Mouse (Mus musculus): ENCODE measurements at regions not wholly inside any gene's neighbourhood (a gene's known extent, or its start where the extent isn't known, plus 50 kb on each side); places are given as distances from the start of the nearest gene placed in this dataset.

DNA sequence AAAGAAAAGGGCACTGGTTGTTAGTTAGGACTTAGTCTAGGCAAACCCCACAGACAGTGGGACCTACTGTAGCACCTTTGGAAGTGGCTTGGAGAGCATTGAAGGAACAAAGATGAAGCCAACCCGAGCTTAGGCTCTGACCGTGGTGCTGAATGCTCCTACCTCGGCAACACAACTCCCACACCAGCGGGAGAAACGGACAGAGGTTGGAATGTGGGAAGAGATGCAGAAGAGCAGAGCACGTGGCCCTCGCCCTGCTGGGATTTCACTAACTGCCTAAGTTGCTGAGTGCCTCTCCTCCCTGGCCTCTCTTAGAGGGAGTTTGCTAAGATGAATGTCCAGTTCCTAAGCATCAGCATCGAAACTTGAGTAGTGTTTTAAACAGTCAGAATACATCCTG, 94.1 kb upstream of the Klf14 start:
- H3K4me3 ChIP-seq (ENCODE audit: low read depth, low read length): no peak overlapping the region
- DNase-seq (ENCODE audit: low spot score) (no peak), ATAC-seq (replicated peaks; ENCODE audit: low FRiP score) (no peak)
- H3K27me3 ChIP-seq (ENCODE audit: control insufficient read depth, insufficient read depth, low read length): no peaks in the 10 kb centered on the region
- no peaks in the 10 kb centered on the region for H3K4me1 ChIP-seq (replicated peaks; ENCODE audit: control insufficient read depth, insufficient read depth, low read length)
- no peaks in the 10 kb centered on the region for H3K9me3 ChIP-seq (ENCODE audit: control insufficient read depth, low read length)
- 17% methylated on average over 8 of the region's 8 CpGs for WGBS
- H3K4me2 ChIP-seq (ENCODE audit: low read depth, low read length, severe bottlenecking): no peak overlapping the region
- H3K9ac ChIP-seq (ENCODE audit: low read length): no peak overlapping the region
- no peak overlapping the region for H3K27ac ChIP-seq (ENCODE audit: low read depth, low read length)
- no peaks in the 10 kb centered on the region for H3K36me3 ChIP-seq (ENCODE audit: control insufficient read depth, insufficient read depth, low read length)

GRCm38 (mm10) chr6:31056786-31057566, 98.1 kb upstream of the Klf14 start:
- H3K27me3 ChIP-seq (ENCODE audit: control insufficient read depth, insufficient read depth, low read length): no peaks in the 10 kb centered on the region
- DNase-seq (ENCODE audit: low spot score): no peak
- H3K4me3 ChIP-seq (ENCODE audit: low read depth, low read length): no peak overlapping the region
- H3K27ac ChIP-seq (ENCODE audit: low read depth, low read length): no peak overlapping the region
- ATAC-seq (replicated peaks; ENCODE audit: low FRiP score): no peak
- WGBS: 79% methylated on average over 12 of the region's 12 CpGs
- H3K4me1 ChIP-seq (replicated peaks; ENCODE audit: control insufficient read depth, insufficient read depth, low read length): no peaks in the 10 kb centered on the region
- no peaks in the 10 kb centered on the region for H3K36me3 ChIP-seq (ENCODE audit: control insufficient read depth, insufficient read depth, low read length)
- H3K9ac ChIP-seq (ENCODE audit: low read length): no peak overlapping the region
- no peaks in the 10 kb centered on the region for H3K9me3 ChIP-seq (ENCODE audit: control insufficient read depth, low read length)
- H3K4me2 ChIP-seq (ENCODE audit: low read depth, low read length, severe bottlenecking): no peak overlapping the region

DNA sequence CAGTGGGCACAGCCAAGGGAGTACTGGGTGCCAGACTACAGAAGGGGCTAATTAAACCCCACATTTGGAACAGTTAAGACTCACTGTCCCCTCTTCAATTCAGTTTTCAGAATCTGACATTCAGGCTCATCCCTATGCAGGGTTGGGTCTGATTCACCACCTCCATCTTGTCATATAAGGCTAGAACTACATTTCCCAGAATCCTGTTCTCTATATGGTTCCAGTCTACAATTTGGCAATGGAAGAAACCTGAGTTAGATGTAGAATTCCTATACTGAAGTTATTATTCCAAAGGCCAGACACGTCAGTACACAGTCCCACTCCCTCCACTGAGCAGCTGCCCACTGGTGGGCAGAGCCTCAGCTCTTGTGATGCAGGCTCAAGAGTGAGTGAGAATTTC, 99.4 kb upstream of the Klf14 start:
- Histone ChIP-seq H3K27me3 (ENCODE audit: control insufficient read depth, insufficient read depth, low read length) (no peaks in the 10 kb centered on the region), H3K4me1 (replicated peaks; ENCODE audit: control insufficient read depth, insufficient read depth, low read length) (no peaks in the 10 kb centered on the region), H3K4me2 (ENCODE audit: low read depth, low read length, severe bottlenecking) (no peak overlapping the region), H3K4me3 (ENCODE audit: low read depth, low read length) (no peak overlapping the region), H3K36me3 (ENCODE audit: control insufficient read depth, insufficient read depth, low read length) (no peaks in the 10 kb centered on the region), H3K9ac (ENCODE audit: low read length) (no peak overlapping the region), H3K9me3 (ENCODE audit: control insufficient read depth, low read length) (no peaks in the 10 kb centered on the region), H3K27ac (ENCODE audit: low read depth, low read length) (no peak overlapping the region)
- no peak for ATAC-seq (replicated peaks; ENCODE audit: low FRiP score)
- no peak for DNase-seq (ENCODE audit: low spot score)
- WGBS: 80% methylated on average over 1 of the region's 1 CpGs

- Histone ChIP-seq H3K27ac (ENCODE audit: low read depth, low read length) (no peak overlapping the region), H3K9me3 (ENCODE audit: control insufficient read depth, low read length) (no peaks in the 10 kb centered on the region), H3K27me3 (ENCODE audit: control insufficient read depth, insufficient read depth, low read length) (no peaks in the 10 kb centered on the region), H3K4me3 (ENCODE audit: low read depth, low read length) (no peak overlapping the region), H3K4me1 (replicated peaks; ENCODE audit: control insufficient read depth, insufficient read depth, low read length) (no peaks in the 10 kb centered on the region), H3K9ac (ENCODE audit: low read length) (no peak overlapping the region), H3K36me3 (ENCODE audit: control insufficient read depth, insufficient read depth, low read length) (no peaks in the 10 kb centered on the region), H3K4me2 (ENCODE audit: low read depth, low read length, severe bottlenecking) (no peak overlapping the region)
- no peak for ATAC-seq (replicated peaks; ENCODE audit: low FRiP score)
- 85% methylated on average over 3 of the region's 3 CpGs for WGBS
- no peak for DNase-seq (ENCODE audit: low spot score)
These were observed 100.1 kb upstream of the Klf14 start for GRCm38 (mm10) chr6:31058961-31059360.

DNA sequence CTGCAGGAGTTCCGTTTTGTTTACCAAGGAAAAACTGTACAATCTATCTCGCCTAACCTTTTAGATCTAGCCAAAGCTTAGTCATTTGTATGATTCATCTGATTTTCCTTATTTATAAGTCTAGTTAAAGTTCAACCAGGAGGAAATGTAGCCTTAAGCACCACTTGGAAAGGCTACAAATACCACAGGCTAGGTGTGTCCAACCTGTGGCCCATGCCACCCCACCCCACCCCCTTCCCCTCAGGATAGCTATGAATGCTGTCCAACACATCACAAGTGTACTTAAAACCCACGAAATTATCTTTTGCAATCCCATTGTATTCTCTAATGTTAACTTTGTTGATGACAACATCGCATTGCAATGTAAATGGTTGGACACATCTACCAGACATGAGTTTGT, 102.9 kb upstream of the Klf14 start:
- DNase-seq (ENCODE audit: low spot score): no peak
- ATAC-seq (replicated peaks; ENCODE audit: low FRiP score): no peak
- no peaks in the 10 kb centered on the region for H3K36me3 ChIP-seq (ENCODE audit: control insufficient read depth, insufficient read depth, low read length)
- H3K9me3 ChIP-seq (ENCODE audit: control insufficient read depth, low read length): no peaks in the 10 kb centered on the region
- no peaks in the 10 kb centered on the region for H3K27me3 ChIP-seq (ENCODE audit: control insufficient read depth, insufficient read depth, low read length)
- no peaks in the 10 kb centered on the region for H3K4me1 ChIP-seq (replicated peaks; ENCODE audit: control insufficient read depth, insufficient read depth, low read length)
- no peak overlapping the region for H3K9ac ChIP-seq (ENCODE audit: low read length)
- no peak overlapping the region for H3K4me2 ChIP-seq (ENCODE audit: low read depth, low read length, severe bottlenecking)
- no peak overlapping the region for H3K27ac ChIP-seq (ENCODE audit: low read depth, low read length)
- no peak overlapping the region for H3K4me3 ChIP-seq (ENCODE audit: low read depth, low read length)
- 88% methylated on average over 4 of the region's 4 CpGs for WGBS

- Histone ChIP-seq H3K27me3 (ENCODE audit: control insufficient read depth, insufficient read depth, low read length) (no peaks in the 10 kb centered on the region), H3K4me3 (ENCODE audit: low read depth, low read length) (no peak overlapping the region)
- WGBS: 86% methylated on average over 9 of the region's 9 CpGs
These were observed 106.5 kb upstream of the Klf14 start for GRCm38 (mm10) chr6:31065419-31065818.

DNA sequence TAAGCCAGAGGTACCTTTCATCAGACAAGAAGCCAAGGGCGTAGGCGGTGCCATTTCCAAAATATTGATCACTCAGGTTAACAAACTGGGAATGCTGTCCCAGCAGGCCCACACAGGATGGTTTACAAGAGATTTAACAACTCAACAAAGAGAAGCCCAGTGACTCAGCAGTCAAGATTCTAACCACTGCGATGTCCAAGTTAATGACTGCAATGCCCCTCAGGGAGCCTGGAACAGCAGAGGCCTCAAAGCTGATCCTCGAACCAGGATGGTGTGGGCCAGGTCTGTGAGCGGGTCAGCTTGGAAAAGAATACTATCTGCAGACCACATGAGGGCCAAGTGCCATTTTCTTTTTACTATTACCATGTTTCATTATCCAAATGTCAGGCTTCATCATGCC, 108.0 kb upstream of the Klf14 start:
- no peaks in the 10 kb centered on the region for H3K36me3 ChIP-seq (ENCODE audit: control insufficient read depth, insufficient read depth, low read length)
- no peaks in the 10 kb centered on the region for H3K9me3 ChIP-seq (ENCODE audit: control insufficient read depth, low read length)
- H3K4me1 ChIP-seq (replicated peaks; ENCODE audit: control insufficient read depth, insufficient read depth, low read length): no peaks in the 10 kb centered on the region
- 80% methylated on average over 5 of the region's 5 CpGs for WGBS
- no peak overlapping the region for H3K27ac ChIP-seq (ENCODE audit: low read depth, low read length)
- no peak overlapping the region for H3K4me3 ChIP-seq (ENCODE audit: low read depth, low read length)
- no peaks in the 10 kb centered on the region for H3K27me3 ChIP-seq (ENCODE audit: control insufficient read depth, insufficient read depth, low read length)
- DNase-seq (ENCODE audit: low spot score) (no peak), ATAC-seq (replicated peaks; ENCODE audit: low FRiP score) (no peak)
- no peak overlapping the region for H3K9ac ChIP-seq (ENCODE audit: low read length)
- no peak overlapping the region for H3K4me2 ChIP-seq (ENCODE audit: low read depth, low read length, severe bottlenecking)

More at GRCm38 (mm10) chr6:31065419-31065818, 106.5 kb upstream of the Klf14 start:
- no peak overlapping the region for H3K4me2 ChIP-seq (ENCODE audit: low read depth, low read length, severe bottlenecking)
- DNase-seq (ENCODE audit: low spot score) (no peak), ATAC-seq (replicated peaks; ENCODE audit: low FRiP score) (no peak)
- H3K9me3 ChIP-seq (ENCODE audit: control insufficient read depth, low read length): no peaks in the 10 kb centered on the region
- H3K4me1 ChIP-seq (replicated peaks; ENCODE audit: control insufficient read depth, insufficient read depth, low read length): no peaks in the 10 kb centered on the region
- no peak overlapping the region for H3K27ac ChIP-seq (ENCODE audit: low read depth, low read length)
- H3K9ac ChIP-seq (ENCODE audit: low read length): no peak overlapping the region
- no peaks in the 10 kb centered on the region for H3K36me3 ChIP-seq (ENCODE audit: control insufficient read depth, insufficient read depth, low read length)

GRCm38 (mm10) chr6:31067453-31067852, 108.6 kb upstream of the Klf14 start:
- no peak overlapping the region for H3K9ac ChIP-seq (ENCODE audit: low read length)
- no peaks in the 10 kb centered on the region for H3K36me3 ChIP-seq (ENCODE audit: control insufficient read depth, insufficient read depth, low read length)
- no peaks in the 10 kb centered on the region for H3K27me3 ChIP-seq (ENCODE audit: control insufficient read depth, insufficient read depth, low read length)
- 88% methylated on average over 7 of the region's 7 CpGs for WGBS
- ATAC-seq (replicated peaks; ENCODE audit: low FRiP score) (no peak), DNase-seq (ENCODE audit: low spot score) (no peak)
- H3K4me3 ChIP-seq (ENCODE audit: low read depth, low read length): no peak overlapping the region
- H3K27ac ChIP-seq (ENCODE audit: low read depth, low read length): no peak overlapping the region
- no peaks in the 10 kb centered on the region for H3K4me1 ChIP-seq (replicated peaks; ENCODE audit: control insufficient read depth, insufficient read depth, low read length)
- H3K4me2 ChIP-seq (ENCODE audit: low read depth, low read length, severe bottlenecking): no peak overlapping the region
- H3K9me3 ChIP-seq (ENCODE audit: control insufficient read depth, low read length): no peaks in the 10 kb centered on the region

DNA sequence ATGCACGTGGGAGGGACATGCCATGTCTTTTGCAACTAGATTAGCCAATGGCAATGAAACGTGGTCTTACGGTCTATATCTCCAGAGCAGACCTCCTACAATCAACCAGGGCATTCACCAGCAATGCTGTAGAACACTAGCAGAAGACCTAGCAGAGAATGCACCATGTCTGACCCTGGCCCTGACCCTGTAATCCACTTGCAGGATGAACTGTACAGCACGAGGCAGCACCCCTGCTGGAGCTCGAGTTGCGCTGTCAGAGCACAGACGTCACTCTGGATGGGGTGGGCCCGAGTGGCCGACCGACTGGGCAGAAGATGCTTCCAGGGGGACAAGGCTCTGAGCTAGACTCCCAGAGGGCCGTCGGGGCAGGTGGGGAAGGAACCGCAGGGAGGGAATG, 110.4 kb upstream of the Klf14 start:
- Histone ChIP-seq H3K4me2 (ENCODE audit: low read depth, low read length, severe bottlenecking) (no peak overlapping the region), H3K27me3 (ENCODE audit: control insufficient read depth, insufficient read depth, low read length) (no peaks in the 10 kb centered on the region), H3K36me3 (ENCODE audit: control insufficient read depth, insufficient read depth, low read length) (no peaks in the 10 kb centered on the region), H3K4me1 (replicated peaks; ENCODE audit: control insufficient read depth, insufficient read depth, low read length) (no peaks in the 10 kb centered on the region), H3K27ac (ENCODE audit: low read depth, low read length) (no peak overlapping the region), H3K9me3 (ENCODE audit: control insufficient read depth, low read length) (no peaks in the 10 kb centered on the region), H3K9ac (ENCODE audit: low read length) (no peak overlapping the region), H3K4me3 (ENCODE audit: low read depth, low read length) (no peak overlapping the region)
- WGBS: 85% methylated on average over 13 of the region's 13 CpGs
- DNase-seq (ENCODE audit: low spot score) (no peak), ATAC-seq (replicated peaks; ENCODE audit: low FRiP score) (no peak)
